Mouse (Mus musculus) kidney, embryonic 16.5 days (tissue): ENCODE data around the gene Pcif1. TPM values are rescaled to one million over a fixed set of nuclear protein-coding genes. Genes with fewer than 3 reads are reported as not detected.
A peak's percentile ranks its signal among the peaks of the same experiment; 100 is the strongest.

ENCODE experiments used
- ATAC-seq: fragments of 200-750 bp; cut with Nextera tagmentation; 2 replicates; pipeline ENCODE4 v1.8.0; 2017; ENCODE audit warnings: moderate TSS enrichment; ENCODE audit not compliant: low FRiP score, low TSS enrichment
- H3K27ac ChIP-seq: fragments of 300-500 bp; sonication (generic); 2 replicates; pipeline ENCODE4 v1.5.1; 2014; ENCODE audit warnings: low read length
- H3K27me3 ChIP-seq: fragments of 300-500 bp; sonication (generic); 2 replicates; pipeline ENCODE4 v1.6.1; 2014; ENCODE audit warnings: low read length, control low read depth, mixed read lengths; ENCODE audit not compliant: insufficient read depth
- H3K36me3 ChIP-seq: fragments of 300-500 bp; sonication (generic); 2 replicates; pipeline ENCODE4 v1.6.1; 2014; ENCODE audit warnings: low read length, control low read depth, mixed read lengths; ENCODE audit not compliant: insufficient read depth
- H3K4me1 ChIP-seq: fragments of 300-500 bp; sonication (generic); 2 replicates; pipeline ENCODE4 v1.6.1; 2014; ENCODE audit warnings: low read length, control low read depth, mixed read lengths; ENCODE audit not compliant: insufficient read depth
- H3K4me2 ChIP-seq: fragments of 300-500 bp; sonication (generic); replicated peaks from 2 replicates; pipeline ENCODE4 v1.6.1; 2014; ENCODE audit warnings: low read depth, low read length
- H3K4me3 ChIP-seq: fragments of 300-500 bp; sonication (generic); 2 replicates; pipeline ENCODE4 v1.5.1; 2014; ENCODE audit warnings: mild to moderate bottlenecking, low read length
- H3K9ac ChIP-seq: fragments of 300-500 bp; sonication (generic); replicated peaks from 2 replicates; pipeline ENCODE4 v1.6.1; 2014; ENCODE audit warnings: low read length
- H3K9me3 ChIP-seq: fragments of 300-500 bp; sonication (generic); 2 replicates; pipeline ENCODE4 v1.6.1; 2016; ENCODE audit warnings: low read length, control low read depth
- WGBS: fragments of 180-500 bp; shearing (Covaris S2); extraction: QIAGEN DNeasy Blood & Tissue Kit; methylation state at CpG from one replicate; pipeline ENCODE4 v1.1.7; 2014; 5-methylcytosine and 5-hydroxymethylcytosine counted together
- polyA plus RNA-seq: library from polyadenylated mRNA; unstranded; fragments of >200 nt; fragmentation: Nextera tagmentation; extraction: Ambion mirVana; gene quantifications from 2 replicates; pipeline ENCODE4 v1.2.1, GENCODE M21; 2015

Gene Pcif1
- polyA plus RNA-seq, 1 experiment from 2014 or later: 79.7 TPM

- Histone ChIP-seq H3K4me3 (peak overlapping the region; percentile 65), H3K27me3 (no peaks in the 10 kb centered on the region), H3K9ac (peak overlapping the region; percentile 96), H3K4me2 (peak overlapping the region; percentile 72), H3K9me3 (no peaks in the 10 kb centered on the region), H3K4me1 (peaks cover 17% of the 10 kb centered on the region), H3K27ac (peak overlapping the region; percentile 98), H3K36me3 (peaks cover 20% of the 10 kb centered on the region)
- peak; percentile 9 for ATAC-seq
- 10% methylated on average over 12 of the region's 12 CpGs for WGBS
These were observed 33.0 kb downstream of the Pcif1 start for GRCm38 (mm10) chr2:164912151-164912550.

- Histone ChIP-seq H3K4me3 (no peak overlapping the region), H3K4me2 (no peak overlapping the region), H3K9ac (no peak overlapping the region; the same call in 1 of the 2 replicates)
These were observed 33.8 kb downstream of the Pcif1 start for GRCm38 (mm10) chr2:164912749-164913427.

GRCm38 (mm10) chr2:164913428-164913786 lies 34.3 kb downstream of the Pcif1 start:
- 81% methylated on average over 2 of the region's 2 CpGs for WGBS
- H3K4me3 ChIP-seq: no peak overlapping the region
- H3K9ac ChIP-seq: no peak overlapping the region
- no peak overlapping the region for H3K4me2 ChIP-seq
- H3K36me3 ChIP-seq: peaks cover 7% of the 10 kb centered on the region
- no peak for ATAC-seq
- H3K4me1 ChIP-seq: peaks cover 17% of the 10 kb centered on the region
- no peaks in the 10 kb centered on the region for H3K27me3 ChIP-seq
- no peak overlapping the region for H3K27ac ChIP-seq
- H3K9me3 ChIP-seq: no peaks in the 10 kb centered on the region

More at GRCm38 (mm10) chr2:164912749-164913427, 33.8 kb downstream of the Pcif1 start:
- H3K27ac ChIP-seq: no peak overlapping the region
- H3K36me3 ChIP-seq: peaks cover 12% of the 10 kb centered on the region
- ATAC-seq: no peak
- H3K4me1 ChIP-seq: peaks cover 17% of the 10 kb centered on the region
- H3K27me3 ChIP-seq: no peaks in the 10 kb centered on the region
- WGBS: 84% methylated on average over 9 of the region's 9 CpGs
- no peaks in the 10 kb centered on the region for H3K9me3 ChIP-seq

GRCm38 (mm10) chr2:164916820-164917219 lies 37.7 kb downstream of the Pcif1 start:
- 37% methylated on average over 5 of the region's 5 CpGs for WGBS
- ATAC-seq: no peak
- H3K27ac ChIP-seq: no peak overlapping the region

GRCm38 (mm10) chr2:164917371-164917770 lies 38.3 kb downstream of the Pcif1 start:
- no peaks in the 10 kb centered on the region for H3K27me3 ChIP-seq
- H3K9me3 ChIP-seq: no peaks in the 10 kb centered on the region
- peaks cover 8% of the 10 kb centered on the region; the same call in 1 of the 2 replicates for H3K36me3 ChIP-seq
- H3K9ac ChIP-seq: no peak overlapping the region
- ATAC-seq: no peak
- no peak overlapping the region for H3K4me3 ChIP-seq
- H3K4me1 ChIP-seq: peaks cover 3% of the 10 kb centered on the region
- no peak overlapping the region for H3K4me2 ChIP-seq
- H3K27ac ChIP-seq: no peak overlapping the region
- WGBS: 40% methylated on average over 10 of the region's 10 CpGs

More at GRCm38 (mm10) chr2:164916820-164917219, 37.7 kb downstream of the Pcif1 start:
- Histone ChIP-seq H3K36me3 (peaks cover 8% of the 10 kb centered on the region; the same call in 1 of the 2 replicates), H3K4me2 (no peak overlapping the region), H3K27me3 (no peaks in the 10 kb centered on the region), H3K9ac (no peak overlapping the region), H3K9me3 (no peaks in the 10 kb centered on the region), H3K4me3 (no peak overlapping the region), H3K4me1 (peaks cover 6% of the 10 kb centered on the region)

- no peak overlapping the region for H3K9ac ChIP-seq
- ATAC-seq: 0 out of 2 replicates have a peak, but pooled peaks have one; percentile 11
- peaks cover 3% of the 10 kb centered on the region for H3K4me1 ChIP-seq
- no peak overlapping the region for H3K4me2 ChIP-seq
- H3K27me3 ChIP-seq: no peaks in the 10 kb centered on the region
- H3K27ac ChIP-seq: no peak overlapping the region
- 64% methylated on average over 4 of the region's 5 CpGs for WGBS
- H3K9me3 ChIP-seq: no peaks in the 10 kb centered on the region
- H3K4me3 ChIP-seq: no peak overlapping the region
- peaks cover 8% of the 10 kb centered on the region; the same call in 1 of the 2 replicates for H3K36me3 ChIP-seq
These were observed 39.2 kb downstream of the Pcif1 start for GRCm38 (mm10) chr2:164918325-164918724.

- WGBS: 55% methylated on average over 7 of the region's 7 CpGs
- Histone ChIP-seq H3K4me2 (no peak overlapping the region), H3K4me1 (peaks cover 13% of the 10 kb centered on the region), H3K4me3 (no peak overlapping the region), H3K27ac (no peak overlapping the region), H3K9ac (no peak overlapping the region), H3K36me3 (peaks cover 8% of the 10 kb centered on the region; the same call in 1 of the 2 replicates), H3K9me3 (no peaks in the 10 kb centered on the region), H3K27me3 (no peaks in the 10 kb centered on the region)
- ATAC-seq: no peak
These were observed 42.9 kb downstream of the Pcif1 start for GRCm38 (mm10) chr2:164921984-164922383.

GRCm38 (mm10) chr2:164923291-164923690 lies 44.2 kb downstream of the Pcif1 start:
- WGBS: 26% methylated on average over 4 of the region's 4 CpGs
- H3K4me1 ChIP-seq: peaks cover 13% of the 10 kb centered on the region
- no peak overlapping the region for H3K4me2 ChIP-seq
- H3K4me3 ChIP-seq: no peak overlapping the region
- no peak overlapping the region for H3K9ac ChIP-seq
- no peaks in the 10 kb centered on the region for H3K27me3 ChIP-seq
- peaks cover 8% of the 10 kb centered on the region; the same call in 1 of the 2 replicates for H3K36me3 ChIP-seq
- no peaks in the 10 kb centered on the region for H3K9me3 ChIP-seq
- no peak for ATAC-seq
- H3K27ac ChIP-seq: no peak overlapping the region

GRCm38 (mm10) chr2:164924100-164924857 lies 45.2 kb downstream of the Pcif1 start:
- Histone ChIP-seq H3K9me3 (no peaks in the 10 kb centered on the region), H3K27me3 (0 out of 2 replicates have a peak, but pooled peaks cover 3% of the 10 kb centered on the region), H3K4me3 (no peak overlapping the region), H3K27ac (no peak overlapping the region), H3K4me1 (peaks cover 13% of the 10 kb centered on the region), H3K4me2 (no peak overlapping the region), H3K9ac (no peak overlapping the region; the same call in 1 of the 2 replicates), H3K36me3 (peaks cover 8% of the 10 kb centered on the region; the same call in 1 of the 2 replicates)
- 39% methylated on average over 11 of the region's 11 CpGs for WGBS
- ATAC-seq: peak; percentile 72; the same call in 1 of the 2 replicates
